Mouse (Mus musculus) neural tube, embryonic 12.5 days (tissue): ENCODE measurements around the gene 1700007K13Rik. TPM values are rescaled to one million over a fixed set of nuclear protein-coding genes. Genes with fewer than 3 reads are reported as not detected.

Experiments used
- ATAC-seq: fragments of 200-750 bp; cut with Nextera tagmentation; 2 replicates; pipeline ENCODE4 v1.8.0; 2017; ENCODE audit warnings: low read depth, mild to moderate bottlenecking, moderate TSS enrichment, moderate library complexity; ENCODE audit not compliant: low FRiP score
- H3K27ac ChIP-seq: fragments of 300-500 bp; sonication (generic); 2 replicates; pipeline ENCODE4 v1.5.1; 2016
- H3K27me3 ChIP-seq: fragments of 300-500 bp; sonication (generic); replicated peaks from 2 replicates; pipeline ENCODE4 v1.6.1; 2016; ENCODE audit warnings: mild to moderate bottlenecking
- H3K36me3 ChIP-seq: fragments of 300-500 bp; sonication (generic); 2 replicates; pipeline ENCODE4 v1.6.1; 2016; ENCODE audit warnings: mild to moderate bottlenecking
- H3K4me1 ChIP-seq: fragments of 300-500 bp; sonication (generic); 2 replicates; pipeline ENCODE4 v1.6.1; 2016
- H3K4me2 ChIP-seq: fragments of 300-500 bp; sonication (generic); replicated peaks from 2 replicates; pipeline ENCODE4 v1.6.1; 2016; ENCODE audit warnings: mild to moderate bottlenecking
- H3K4me3 ChIP-seq: fragments of 300-500 bp; sonication (generic); 2 replicates; pipeline ENCODE4 v1.5.1; 2016
- H3K9ac ChIP-seq: fragments of 300-500 bp; sonication (generic); 2 replicates; pipeline ENCODE4 v1.6.1; 2016; ENCODE audit warnings: mild to moderate bottlenecking
- H3K9me3 ChIP-seq: fragments of 300-500 bp; sonication (generic); 2 replicates; pipeline ENCODE4 v1.6.1; 2016; ENCODE audit warnings: mild to moderate bottlenecking
- WGBS: fragments of 180-500 bp; shearing (Covaris S2); methylation state at CpG from one replicate; pipeline ENCODE4 v1.1.7; 2016; 5-methylcytosine and 5-hydroxymethylcytosine counted together
- polyA plus RNA-seq: library from polyadenylated mRNA; unstranded; fragments of >200 nt; fragmentation: Nextera tagmentation; extraction: Ambion mirVana; gene quantifications from 2 replicates; pipeline ENCODE4 v1.2.1, GENCODE M21; 2016

Gene 1700007K13Rik
- polyA plus RNA-seq, 1 experiment from 2014 or later, result 1.5 TPM

GRCm38 (mm10) chr2:28432811-28433210, 33.3 kb downstream of the 1700007K13Rik start:
- no peak overlapping the region for H3K9ac ChIP-seq
- H3K4me1 ChIP-seq, result peaks cover 4% of the 10 kb centered on the region; the same call in 1 of the 2 replicates
- no peak overlapping the region for H3K4me3 ChIP-seq
- 39% methylated on average over 1 of the region's 1 CpGs for WGBS
- no peaks in the 10 kb centered on the region for H3K36me3 ChIP-seq
- H3K9me3 ChIP-seq, result no peaks in the 10 kb centered on the region
- no peaks in the 10 kb centered on the region for H3K27me3 ChIP-seq
- H3K27ac ChIP-seq, result no peak overlapping the region
- ATAC-seq, result no peak
- no peak overlapping the region for H3K4me2 ChIP-seq

GRCm38 (mm10) chr2:28430846-28431245, 35.3 kb downstream of the 1700007K13Rik start:
- Histone ChIP-seq H3K9ac (no peak overlapping the region), H3K4me3 (no peak overlapping the region), H3K36me3 (no peaks in the 10 kb centered on the region), H3K27ac (no peak overlapping the region), H3K9me3 (no peaks in the 10 kb centered on the region), H3K27me3 (no peaks in the 10 kb centered on the region), H3K4me1 (peaks cover 4% of the 10 kb centered on the region; the same call in 1 of the 2 replicates), H3K4me2 (no peak overlapping the region)
- 52% methylated on average over 6 of the region's 6 CpGs for WGBS
- no peak for ATAC-seq

- Histone ChIP-seq H3K9ac (no peak overlapping the region), H3K4me3 (no peak overlapping the region), H3K36me3 (no peaks in the 10 kb centered on the region), H3K9me3 (no peaks in the 10 kb centered on the region), H3K4me1 (no peaks in the 10 kb centered on the region), H3K4me2 (no peak overlapping the region), H3K27ac (no peak overlapping the region), H3K27me3 (no peaks in the 10 kb centered on the region)
- no peak for ATAC-seq
- 84% methylated on average over 6 of the region's 6 CpGs for WGBS
Observed at GRCm38 (mm10) chr2:28427226-28427625, 38.9 kb downstream of the 1700007K13Rik start.

GRCm38 (mm10) chr2:28423167-28423566, 43.0 kb downstream of the 1700007K13Rik start:
- no peak overlapping the region for H3K4me2 ChIP-seq
- no peaks in the 10 kb centered on the region for H3K36me3 ChIP-seq
- no peak overlapping the region for H3K4me3 ChIP-seq
- H3K27me3 ChIP-seq, result no peaks in the 10 kb centered on the region
- H3K9ac ChIP-seq, result no peak overlapping the region
- H3K4me1 ChIP-seq, result no peaks in the 10 kb centered on the region
- 38% methylated on average over 3 of the region's 3 CpGs for WGBS
- ATAC-seq, result no peak
- no peaks in the 10 kb centered on the region for H3K9me3 ChIP-seq
- H3K27ac ChIP-seq, result no peak overlapping the region

- no peaks in the 10 kb centered on the region for H3K27me3 ChIP-seq
- no peak overlapping the region for H3K4me3 ChIP-seq
- H3K9ac ChIP-seq, result no peak overlapping the region
- H3K9me3 ChIP-seq, result no peaks in the 10 kb centered on the region
- H3K4me1 ChIP-seq, result peaks cover 6% of the 10 kb centered on the region
- no peaks in the 10 kb centered on the region for H3K36me3 ChIP-seq
- H3K27ac ChIP-seq, result no peak overlapping the region
- ATAC-seq, result no peak
- WGBS, result 15% methylated on average over 4 of the region's 4 CpGs
- no peak overlapping the region for H3K4me2 ChIP-seq
Observed at GRCm38 (mm10) chr2:28419898-28420297, 46.2 kb downstream of the 1700007K13Rik start.

GRCm38 (mm10) chr2:28418034-28418433, 48.1 kb downstream of the 1700007K13Rik start:
- H3K4me2 ChIP-seq, result no peak overlapping the region
- H3K4me1 ChIP-seq, result peaks cover 6% of the 10 kb centered on the region
- H3K27ac ChIP-seq, result no peak overlapping the region
- no peaks in the 10 kb centered on the region for H3K9me3 ChIP-seq
- ATAC-seq, result no peak
- no peak overlapping the region for H3K4me3 ChIP-seq
- 44% methylated on average over 2 of the region's 2 CpGs for WGBS
- H3K9ac ChIP-seq, result no peak overlapping the region
- H3K36me3 ChIP-seq, result no peaks in the 10 kb centered on the region
- H3K27me3 ChIP-seq, result no peaks in the 10 kb centered on the region

GRCm38 (mm10) chr2:28416511-28416910, 49.6 kb downstream of the 1700007K13Rik start:
- ATAC-seq, result no peak
- WGBS, result 84% methylated on average over 1 of the region's 1 CpGs

GRCm38 (mm10) chr2:28415387-28416024, 50.6 kb downstream of the 1700007K13Rik start:
- Histone ChIP-seq H3K27me3 (no peaks in the 10 kb centered on the region), H3K36me3 (no peaks in the 10 kb centered on the region), H3K9ac (no peak overlapping the region), H3K27ac (no peak overlapping the region), H3K9me3 (no peaks in the 10 kb centered on the region), H3K4me1 (peaks cover 6% of the 10 kb centered on the region), H3K4me2 (no peak overlapping the region), H3K4me3 (no peak overlapping the region)
- WGBS, result 66% methylated on average over 10 of the region's 10 CpGs
- ATAC-seq, result no peak

More at GRCm38 (mm10) chr2:28416511-28416910, 49.6 kb downstream of the 1700007K13Rik start:
- Histone ChIP-seq H3K27me3 (no peaks in the 10 kb centered on the region), H3K4me2 (no peak overlapping the region), H3K36me3 (no peaks in the 10 kb centered on the region), H3K9me3 (no peaks in the 10 kb centered on the region), H3K27ac (no peak overlapping the region), H3K4me3 (no peak overlapping the region), H3K4me1 (peaks cover 6% of the 10 kb centered on the region), H3K9ac (no peak overlapping the region)

GRCm38 (mm10) chr2:28414757-28415137, 51.4 kb downstream of the 1700007K13Rik start:
- ATAC-seq, result no peak
- Histone ChIP-seq H3K4me3 (no peak overlapping the region), H3K27ac (no peak overlapping the region), H3K4me2 (no peak overlapping the region), H3K9me3 (no peaks in the 10 kb centered on the region), H3K36me3 (no peaks in the 10 kb centered on the region), H3K4me1 (peaks cover 6% of the 10 kb centered on the region), H3K9ac (no peak overlapping the region), H3K27me3 (no peaks in the 10 kb centered on the region)
- WGBS, result 92% methylated on average over 5 of the region's 5 CpGs

GRCm38 (mm10) chr2:28414116-28414756, 51.9 kb downstream of the 1700007K13Rik start:
- 85% methylated on average over 5 of the region's 5 CpGs for WGBS
- H3K27me3 ChIP-seq, result no peaks in the 10 kb centered on the region
- no peak for ATAC-seq

GRCm38 (mm10) chr2:28412936-28413335, 53.2 kb downstream of the 1700007K13Rik start:
- Histone ChIP-seq H3K27ac (no peak overlapping the region), H3K4me2 (no peak overlapping the region), H3K4me1 (peaks cover 16% of the 10 kb centered on the region), H3K36me3 (no peaks in the 10 kb centered on the region), H3K9ac (no peak overlapping the region), H3K27me3 (no peaks in the 10 kb centered on the region), H3K9me3 (no peaks in the 10 kb centered on the region), H3K4me3 (no peak overlapping the region)
- no peak for ATAC-seq
- WGBS, result 86% methylated on average over 6 of the region's 6 CpGs

More at GRCm38 (mm10) chr2:28414116-28414756, 51.9 kb downstream of the 1700007K13Rik start:
- no peaks in the 10 kb centered on the region for H3K9me3 ChIP-seq
- H3K36me3 ChIP-seq, result no peaks in the 10 kb centered on the region
- no peak overlapping the region for H3K9ac ChIP-seq
- no peak overlapping the region for H3K27ac ChIP-seq
- no peak overlapping the region for H3K4me3 ChIP-seq
- H3K4me2 ChIP-seq, result no peak overlapping the region
- H3K4me1 ChIP-seq, result peaks cover 11% of the 10 kb centered on the region
